Mouse (Mus musculus) MEL (cell line): ENCODE data around the gene Nptn. TPM values are rescaled to one million over a fixed set of nuclear protein-coding genes. Genes with fewer than 3 reads are reported as not detected.

Experiments
- DNase-seq: peaks from one replicate; pipeline ENCODE4 v3.0.0; 2011; ENCODE audit warnings: low read depth, low spot score
- H3K27ac ChIP-seq: 2 replicates; pipeline ENCODE4 v1.5.1; 2012; ENCODE audit warnings: low read depth, mild to moderate bottlenecking, control low read depth, low read length, moderate library complexity; ENCODE audit not compliant: control insufficient read depth
- H3K27me3 ChIP-seq, 2 experiments: fragments of 150-350 bp in 1 of 2; sonication (generic) in 1 of 2; 2 replicates each; pipeline ENCODE4 v1.6.1; 2012; ENCODE audit warnings: low read length in 2 of 2, mild to moderate bottlenecking in 2 of 2, improper control_type of control experiment in 1 of 2, moderate library complexity in 1 of 2; ENCODE audit not compliant: insufficient read depth in 2 of 2, control insufficient read depth in 1 of 2
- H3K36me3 ChIP-seq, 2 experiments: 2 replicates each; pipeline ENCODE4 v1.6.1; 2012 to 2014; ENCODE audit warnings: low read length in 2 of 2, improper control_type of control experiment in 1 of 2, inconsistent platforms in 1 of 2, mild to moderate bottlenecking in 1 of 2; ENCODE audit not compliant: insufficient read depth in 2 of 2, control insufficient read depth in 1 of 2
- H3K4me1 ChIP-seq, 2 experiments: fragments of 150-350 bp in 1 of 2; sonication (generic) in 1 of 2; 2 replicates each; pipeline ENCODE4 v1.6.1; 2012; ENCODE audit warnings: low read length in 2 of 2, improper control_type of control experiment in 1 of 2, mild to moderate bottlenecking in 1 of 2; ENCODE audit not compliant: insufficient read depth in 2 of 2, control insufficient read depth in 1 of 2
- H3K4me3 ChIP-seq, 2 experiments: fragments of 150-350 bp in 1 of 2; sonication (generic) in 1 of 2; 2 replicates each; pipeline ENCODE4 v1.5.1; 2012; ENCODE audit warnings: low read depth in 2 of 2, low read length in 2 of 2, mild to moderate bottlenecking in 2 of 2, moderate library complexity in 2 of 2, control low read depth in 1 of 2, improper control_type of control experiment in 1 of 2; ENCODE audit not compliant: control insufficient read depth in 1 of 2, insufficient read depth in 1 of 2
- H3K79me2 ChIP-seq: 2 replicates; pipeline ENCODE4 v1.6.1; 2012; ENCODE audit warnings: mild to moderate bottlenecking, low read length, moderate library complexity; ENCODE audit not compliant: control insufficient read depth, poor library complexity, insufficient read depth
- H3K9ac ChIP-seq: 2 replicates; pipeline ENCODE4 v1.6.1; 2012; ENCODE audit warnings: low read depth, mild to moderate bottlenecking, control low read depth, low read length, moderate library complexity; ENCODE audit not compliant: control insufficient read depth, poor library complexity, severe bottlenecking
- H3K9me3 ChIP-seq: fragments of 150-350 bp; sonication (generic); replicated peaks from 2 replicates; pipeline ENCODE4 v1.6.1; 2012; ENCODE audit warnings: mild to moderate bottlenecking, low read length, improper control_type of control experiment, moderate library complexity; ENCODE audit not compliant: insufficient read depth
- BHLHE40 ChIP-seq: IDR thresholded peaks from 2 replicates; pipeline ENCODE4 v1.6.1; 2012; ENCODE audit warnings: low read depth, mild to moderate bottlenecking, inconsistent platforms, low read length, improper control_type of control experiment, borderline replicate concordance
- CTCF ChIP-seq, 3 experiments: IDR thresholded peaks in 2 of 3; conservative IDR thresholded peaks in 1 of 3; 2 replicates each; pipeline ENCODE4 v1.5.1; 2011 to 2012; ENCODE audit warnings: low read length in 3 of 3, low read depth in 2 of 3, mild to moderate bottlenecking in 2 of 3, improper control_type of control experiment in 1 of 3, inconsistent platforms in 1 of 3, mixed read lengths in 1 of 3, moderate library complexity in 1 of 3; ENCODE audit not compliant: control insufficient read depth in 1 of 3, insufficient read depth in 1 of 3, poor library complexity in 1 of 3, severe bottlenecking in 1 of 3
- EP300 ChIP-seq, 2 experiments: IDR thresholded peaks; 2 replicates each; pipeline ENCODE4 v1.6.1; 2011; ENCODE audit warnings: improper control_type of control experiment in 2 of 2, low read length in 2 of 2, low read depth in 1 of 2, mild to moderate bottlenecking in 1 of 2
- ETS1 ChIP-seq: IDR thresholded peaks from 2 replicates; pipeline ENCODE4 v1.6.1; 2012; ENCODE audit warnings: low read depth, mild to moderate bottlenecking, inconsistent platforms, low read length, improper control_type of control experiment, moderate library complexity
- GABPA ChIP-seq: IDR thresholded peaks from 2 replicates; pipeline ENCODE4 v1.6.1; 2012; ENCODE audit warnings: low read depth, mild to moderate bottlenecking, inconsistent platforms, low read length, improper control_type of control experiment, moderate library complexity
- GATA1 ChIP-seq: IDR thresholded peaks from 2 replicates; pipeline ENCODE4 v1.6.1; 2011; ENCODE audit warnings: low read depth, low read length, improper control_type of control experiment
- HCFC1 ChIP-seq: IDR thresholded peaks from 2 replicates; pipeline ENCODE4 v1.6.1; 2012; ENCODE audit warnings: low read depth, mild to moderate bottlenecking, inconsistent platforms, low read length, improper control_type of control experiment, moderate library complexity
- JUND ChIP-seq: IDR thresholded peaks from 2 replicates; pipeline ENCODE4 v1.6.1; 2011; ENCODE audit warnings: low read depth, mild to moderate bottlenecking, improper control_type of control experiment, low read length
- MAFK ChIP-seq: IDR thresholded peaks from 2 replicates; pipeline ENCODE4 v1.6.1; 2011; ENCODE audit warnings: low read depth, mild to moderate bottlenecking, low read length, improper control_type of control experiment, borderline replicate concordance
- MAX ChIP-seq: IDR thresholded peaks from 2 replicates; pipeline ENCODE4 v1.6.1; 2011; ENCODE audit warnings: low read length, improper control_type of control experiment
- MEF2A ChIP-seq: IDR thresholded peaks from 2 replicates; pipeline ENCODE4 v1.6.1; 2014; ENCODE audit warnings: low read depth, mild to moderate bottlenecking, inconsistent platforms, low read length, improper control_type of control experiment; ENCODE audit not compliant: poor library complexity, insufficient replicate concordance, severe bottlenecking; ENCODE audit errors: extremely low read depth
- MYB ChIP-seq: IDR thresholded peaks from 2 replicates; pipeline ENCODE4 v1.6.1; 2011; ENCODE audit warnings: mild to moderate bottlenecking, low read depth, low read length, improper control_type of control experiment
- NELFE ChIP-seq: IDR thresholded peaks from 2 replicates; pipeline ENCODE4 v1.6.1; 2011; ENCODE audit warnings: low read depth, low read length, improper control_type of control experiment
- POLR2AphosphoS2 ChIP-seq: IDR thresholded peaks from 2 replicates; pipeline ENCODE4 v1.6.1; 2011; ENCODE audit warnings: low read length, improper control_type of control experiment
- RAD21 ChIP-seq: IDR thresholded peaks from 2 replicates; pipeline ENCODE4 v1.6.1; 2011; ENCODE audit warnings: mild to moderate bottlenecking, low read depth, low read length, improper control_type of control experiment
- RCOR1 ChIP-seq: IDR thresholded peaks from 2 replicates; pipeline ENCODE4 v1.6.1; 2012; ENCODE audit warnings: low read depth, mild to moderate bottlenecking, inconsistent platforms, low read length, improper control_type of control experiment
- SMC3 ChIP-seq: IDR thresholded peaks from 2 replicates; pipeline ENCODE4 v1.6.1; 2011; ENCODE audit warnings: low read depth, low read length, improper control_type of control experiment
- TCF12 ChIP-seq: IDR thresholded peaks from 2 replicates; pipeline ENCODE4 v1.6.1; 2014; ENCODE audit warnings: low read depth, mild to moderate bottlenecking, inconsistent platforms, low read length, improper control_type of control experiment, moderate library complexity
- USF2 ChIP-seq, 2 experiments: IDR thresholded peaks; 2 replicates each; pipeline ENCODE4 v1.6.1; 2011 to 2012; ENCODE audit warnings: improper control_type of control experiment in 2 of 2, low read length in 2 of 2, borderline replicate concordance in 1 of 2, inconsistent platforms in 1 of 2, low read depth in 1 of 2, mild to moderate bottlenecking in 1 of 2; ENCODE audit not compliant: insufficient read depth in 1 of 2
- ZKSCAN1 ChIP-seq: IDR thresholded peaks from 2 replicates; pipeline ENCODE4 v1.6.1; 2012; ENCODE audit warnings: low read depth, mild to moderate bottlenecking, inconsistent platforms, low read length, improper control_type of control experiment, moderate library complexity
- ZNF384 ChIP-seq: IDR thresholded peaks from 2 replicates; pipeline ENCODE4 v1.6.1; 2012; ENCODE audit warnings: low read depth, mild to moderate bottlenecking, inconsistent platforms, low read length, improper control_type of control experiment
- polyA plus RNA-seq, 2 experiments: library from polyadenylated mRNA; stranded (reverse) in 1 of 2; unstranded in 1 of 2; fragments of >175 nt in 1 of 2; fragments of >200 nt in 1 of 2; gene quantifications; 2 replicates each; pipeline versions ENCODE4 v1.2.1 to v1.2.4; 2012; ENCODE audit warnings: low replicate concordance in 2 of 2, low read depth in 1 of 2; ENCODE audit not compliant: insufficient read length in 2 of 2, insufficient read depth in 1 of 2, missing spikeins in 1 of 2
- total RNA-seq: library from RNA; depleted of rRNA; stranded (reverse); fragments of 300-350 nt; gene quantifications from 2 replicates; pipeline ENCODE4 v1.2.3, GENCODE M21; 2012

The Nptn gene
- total and polyA plus RNA-seq, 3 experiments, result 71.4 to 199 TPM; not detected in 1

DNA sequence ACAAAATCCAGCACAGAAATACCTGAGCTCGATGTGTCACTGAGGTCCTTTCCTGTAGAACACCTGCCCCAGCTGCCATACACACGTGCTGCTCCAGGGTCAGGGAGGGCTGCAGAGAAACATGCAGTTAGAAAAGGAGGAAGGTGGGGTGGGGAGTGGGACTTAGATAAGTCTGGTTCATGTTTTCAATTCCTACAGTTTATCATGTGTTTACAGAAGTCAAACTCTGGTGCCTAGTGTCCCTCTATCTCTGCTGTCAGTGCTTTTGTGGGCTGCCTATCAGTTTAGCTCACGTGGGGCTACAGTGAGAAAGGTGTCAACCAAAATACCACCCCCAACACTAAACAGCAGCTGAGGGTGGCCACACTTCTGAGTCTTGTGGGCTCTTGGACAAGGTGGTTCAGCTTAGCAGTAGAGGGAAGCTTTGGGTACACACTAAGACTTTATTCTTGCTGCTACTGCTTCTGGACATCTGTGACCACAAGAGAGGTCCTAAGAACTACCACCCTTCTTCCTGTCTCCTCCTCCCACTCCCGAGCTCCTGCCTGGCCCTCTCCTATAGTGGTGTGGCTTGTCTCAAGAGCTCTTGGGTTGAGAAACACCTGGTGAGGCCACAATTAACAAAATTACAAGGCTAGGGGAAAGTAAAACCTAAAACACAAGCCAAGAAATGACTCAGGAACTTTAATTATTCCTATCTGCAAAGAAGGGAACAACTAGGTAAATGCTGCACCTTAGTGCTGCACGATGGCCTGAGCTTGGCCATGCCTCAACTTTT, 75.9 kb downstream of the Nptn start (continued):
- TF ChIP-seq HCFC1, result 0 out of 2 replicates have a peak, but pooled peaks have one; percentile 13
- TF ChIP-seq GABPA, result no peak
- TF ChIP-seq EP300 (IDR thresholded peaks at IDR 0.05; ENCODE audit: low read depth in 1 of 2, low read length in 2 of 2), result peak; percentile 99 to 100

DNA sequence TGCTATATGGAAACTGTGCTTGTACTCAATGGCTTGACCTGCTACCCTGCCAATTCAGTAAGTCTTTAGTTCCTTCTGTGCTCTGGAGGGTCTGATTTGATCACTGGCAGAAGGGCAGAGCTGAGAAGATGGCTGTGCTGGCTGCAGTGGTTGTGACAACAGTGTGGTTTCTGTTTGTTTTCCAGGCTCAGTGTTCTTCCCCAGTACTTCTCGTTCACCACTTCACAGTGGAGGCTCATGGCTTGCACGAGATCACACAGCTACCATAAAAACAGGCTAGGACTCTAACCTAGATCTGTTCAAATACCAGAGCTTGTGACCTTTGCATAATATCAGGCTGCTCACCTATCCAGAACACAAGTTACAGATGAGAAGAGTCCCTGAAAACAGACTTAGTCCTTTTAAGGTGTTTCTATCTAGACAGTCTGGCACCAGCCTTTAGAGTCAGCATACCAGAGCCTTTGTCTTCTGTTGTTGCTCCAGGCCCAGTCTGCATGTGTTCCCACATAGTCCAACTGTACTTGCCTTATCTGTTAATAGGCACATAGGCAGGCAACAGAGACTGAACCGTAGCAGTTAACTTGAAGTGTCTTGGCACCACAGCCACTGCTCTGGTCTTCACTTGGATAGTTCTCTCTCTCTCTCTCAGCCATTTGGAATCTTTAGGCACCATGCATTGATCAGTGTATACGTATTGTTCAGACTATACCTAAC, 76.7 kb downstream of the Nptn start:
- Histone ChIP-seq H3K27ac (peak overlapping the region; percentile 86), H3K36me3 (peaks cover 15 to 51% of the 10 kb centered on the region in 2 experiments), H3K79me2 (no peaks in the 10 kb centered on the region), H3K9me3 (no peaks in the 10 kb centered on the region), H3K27me3 (no peaks in the 10 kb centered on the region), H3K4me1 (peaks cover 43 to 52% of the 10 kb centered on the region in 2 experiments), H3K9ac (no peak overlapping the region), H3K4me3 (no peak overlapping the region)
- TF ChIP-seq USF2 (IDR thresholded peaks at IDR 0.05; ENCODE audit: borderline replicate concordance in 1 of 2, insufficient read depth in 1 of 2, low read depth in 1 of 2, low read length in 2 of 2), result no peak
- peak; percentile 85; the same call in 1 of the 2 replicates for TF ChIP-seq JUND
- TF ChIP-seq TCF12, result no peak
- no peak for TF ChIP-seq BHLHE40
- TF ChIP-seq MYB, result no peak
- TF ChIP-seq POLR2AphosphoS2, result no peak
- TF ChIP-seq GATA1, result 0 out of 2 replicates have a peak, but pooled peaks have one; percentile 18
- no peak for TF ChIP-seq GABPA
- no peak for TF ChIP-seq SMC3
- no peak for TF ChIP-seq MEF2A
- TF ChIP-seq ZNF384, result no peak
- no peak for TF ChIP-seq MAX
- TF ChIP-seq ZKSCAN1, result no peak
- TF ChIP-seq CTCF (IDR thresholded peaks at IDR 0.05 in 2 of 3, conservative IDR thresholded peaks at IDR 0.05 in 1 of 3; ENCODE audit: control insufficient read depth in 1 of 3, insufficient read depth in 1 of 3, low read depth in 2 of 3, low read length in 3 of 3, poor library complexity in 1 of 3, severe bottlenecking in 1 of 3), result no peak
- no peak for TF ChIP-seq RCOR1
- peak in 1 of 2 experiments; percentile 29; a peak in 1 of 4 replicates for TF ChIP-seq EP300 (IDR thresholded peaks at IDR 0.05; ENCODE audit: low read depth in 1 of 2, low read length in 2 of 2)
- TF ChIP-seq MAFK, result no peak
- no peak for TF ChIP-seq ETS1
- no peak for TF ChIP-seq NELFE
- TF ChIP-seq RAD21, result no peak
- DNase-seq, result peak; percentile 62
